Mouse (Mus musculus): ENCODE measurements around the gene Bcl2l1. TPM values are rescaled to one million over a fixed set of nuclear protein-coding genes. Genes with fewer than 3 reads are reported as not detected.

Gene Bcl2l1
- 42.2 and 44.0 TPM in 2 replicates for polyA plus RNA-seq (2012; rRNA removed)

DNA sequence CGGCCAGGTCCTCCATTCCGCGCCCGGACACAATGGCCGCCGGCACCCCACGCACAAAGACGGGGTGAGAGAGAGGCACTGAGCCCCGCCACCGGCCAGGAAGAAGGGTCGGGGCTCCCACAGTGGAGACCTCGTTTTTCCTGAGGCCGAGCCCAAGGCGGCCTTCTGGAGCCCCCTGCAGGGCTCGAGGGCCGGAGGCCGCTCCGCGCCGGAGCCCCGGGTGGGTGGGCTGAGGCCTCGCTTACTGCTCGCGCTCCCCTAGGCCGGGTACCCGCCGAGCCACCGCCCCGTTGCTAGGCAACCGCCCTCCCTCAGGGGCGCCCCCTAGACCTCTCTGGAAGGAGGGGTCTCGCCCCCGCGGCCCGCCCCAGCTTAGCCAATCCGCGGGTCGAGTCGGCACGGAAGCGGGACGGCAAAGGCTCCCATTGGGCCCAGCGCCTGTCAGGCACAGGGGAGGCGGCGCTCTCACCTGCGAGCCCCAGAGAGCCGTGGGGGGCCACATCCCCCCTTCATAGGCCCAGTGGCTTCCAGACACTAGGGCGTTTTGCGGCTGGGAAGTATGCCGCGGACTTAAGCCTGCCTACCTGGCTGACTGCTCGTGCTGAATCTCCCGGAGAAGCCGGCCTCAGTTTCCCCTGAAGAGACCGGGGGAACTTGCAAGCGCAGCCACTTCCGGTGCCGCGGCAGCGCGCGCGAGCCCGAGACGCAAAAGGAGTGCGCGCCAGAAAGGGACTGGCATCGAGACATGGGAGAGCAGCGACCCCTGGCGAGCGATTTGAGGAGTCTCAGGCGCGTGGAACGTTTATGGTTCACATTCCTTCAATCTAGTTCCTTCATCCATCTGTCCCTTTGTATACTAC lies at the start of gene Bcl2l1:
Gene Bcl2l1, minus strand, starts transcription at position 710 of the 860 bp plus-strand sequence.
- no peak for DNase-seq (ENCODE audit: low read depth)

DNA sequence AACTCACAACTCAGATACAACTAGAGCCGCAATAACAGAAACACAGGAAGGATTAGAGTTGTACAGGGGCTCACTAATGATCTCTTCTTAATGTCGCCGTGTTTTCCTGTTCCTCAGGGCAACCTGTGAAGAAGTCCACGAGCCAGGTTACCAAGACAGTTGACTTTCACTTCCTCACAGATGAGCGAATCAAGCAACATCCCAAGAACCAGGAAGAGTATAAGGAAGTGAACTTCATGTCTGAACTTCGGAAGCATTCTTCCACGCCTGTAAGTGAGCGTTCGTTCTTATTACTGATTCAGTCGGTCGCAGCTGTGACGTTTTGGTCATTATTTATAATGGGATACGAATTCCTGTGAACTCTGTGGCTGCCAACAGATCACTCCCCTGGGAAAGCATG lies 49.4 kb upstream of the Bcl2l1 start:
- DNase-seq (ENCODE audit: low read depth): no peak

DNA sequence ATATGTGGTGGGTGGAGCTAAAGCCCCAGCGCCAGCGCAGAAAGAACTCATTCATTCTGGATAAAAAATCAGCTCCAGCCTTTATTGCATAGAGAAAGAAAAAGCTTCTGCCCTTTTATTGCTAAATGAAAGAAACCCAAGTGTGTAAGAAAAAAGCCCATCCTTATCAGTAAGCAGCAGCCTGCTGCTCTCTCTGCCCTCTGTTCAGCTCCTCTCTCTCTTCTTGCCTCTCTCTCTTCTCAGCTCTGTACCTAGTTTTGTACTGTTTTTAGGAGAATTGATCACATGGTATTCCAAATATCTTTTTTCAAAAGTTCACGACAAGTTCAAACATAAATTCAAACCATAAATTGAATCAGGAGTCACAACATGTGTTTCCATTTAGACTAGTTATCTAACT lies 46.7 kb upstream of the Bcl2l1 start:
- no peak for DNase-seq (ENCODE audit: low read depth)

GRCm38 (mm10) chr2:152863346-152863745 lies 31.8 kb upstream of the Bcl2l1 start:
- no peak for DNase-seq (ENCODE audit: low read depth)

- no peak for DNase-seq (ENCODE audit: low read depth)
Measured at GRCm38 (mm10) chr2:152862638-152863037, 31.1 kb upstream of the Bcl2l1 start.

DNA sequence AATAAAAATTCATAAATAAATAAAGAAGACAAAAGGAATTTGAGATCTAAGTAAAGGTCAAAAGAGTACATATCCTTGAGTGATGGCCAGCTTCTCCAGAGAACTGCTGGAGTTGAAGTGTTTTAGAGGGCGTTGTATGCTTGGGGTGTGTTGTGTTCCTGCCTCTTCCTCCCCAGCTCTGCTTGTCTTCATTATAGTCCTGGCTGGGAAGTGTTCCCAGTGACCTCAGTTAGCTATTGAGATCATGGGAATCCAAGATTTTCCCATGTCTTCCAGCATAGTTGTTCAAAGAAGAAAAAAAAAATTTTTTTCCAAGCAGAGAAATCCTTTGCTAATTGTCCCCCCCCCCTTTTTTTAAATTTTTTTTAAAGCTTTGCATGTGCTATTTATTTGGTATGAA lies 30.4 kb upstream of the Bcl2l1 start:
- no peak for DNase-seq (ENCODE audit: low read depth)

DNA sequence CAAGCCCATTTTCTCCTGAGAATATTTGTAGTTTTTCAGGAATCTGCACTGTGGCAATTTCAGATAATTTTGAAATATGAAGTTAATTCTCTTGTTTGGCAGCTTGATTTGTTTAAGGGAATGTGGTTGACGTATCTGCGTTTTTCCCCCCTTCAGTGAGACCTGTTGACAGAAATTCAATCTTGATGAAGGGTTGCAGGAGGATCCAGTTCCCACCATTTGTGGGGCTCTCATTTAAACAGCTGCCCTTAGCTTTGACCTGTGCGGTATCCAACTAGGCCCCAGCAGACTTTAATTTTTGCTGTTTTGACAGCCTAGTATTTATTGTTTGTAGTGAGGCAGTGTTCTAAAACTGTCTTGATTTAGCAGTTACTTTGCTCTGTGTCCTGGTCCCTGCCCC lies 28.0 kb upstream of the Bcl2l1 start:
- DNase-seq (ENCODE audit: low read depth): no peak

- DNase-seq (ENCODE audit: low read depth): no peak
Measured at GRCm38 (mm10) chr2:152848466-152848865, 16.9 kb upstream of the Bcl2l1 start.

DNA sequence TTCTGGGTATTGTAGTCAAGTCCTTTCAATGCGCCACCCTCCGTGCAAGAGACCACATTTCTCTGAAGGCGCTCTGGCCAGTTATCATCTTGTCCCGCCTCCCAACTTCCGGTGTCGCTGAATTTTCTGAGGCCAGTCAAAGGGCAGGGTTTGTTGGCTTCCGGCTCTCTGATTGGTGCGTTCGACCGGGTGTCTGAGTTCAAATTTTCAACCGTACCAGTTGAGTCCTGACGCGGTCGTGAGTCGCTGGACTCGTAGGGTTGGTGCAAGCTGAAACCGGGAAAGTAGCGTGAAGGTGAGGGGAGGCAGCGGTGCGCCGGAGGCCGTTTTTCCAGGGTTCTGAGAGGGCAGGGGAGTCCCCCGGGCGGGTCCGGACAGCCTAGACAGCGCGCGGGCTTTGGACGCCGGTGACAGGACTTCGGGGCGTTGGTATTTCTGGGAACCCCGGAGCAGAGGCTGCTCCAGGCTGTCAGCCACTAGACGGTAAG lies 16.3 kb upstream of the Bcl2l1 start, which contains the start of gene Tpx2:
Gene Tpx2, plus strand, starts transcription at position 150 of the 488 bp plus-strand sequence.
- DNase-seq (ENCODE audit: low read depth): peak; percentile 95

GRCm38 (mm10) chr2:152847057-152847814 lies 15.7 kb upstream of the Bcl2l1 start:
- no peak for DNase-seq (ENCODE audit: low read depth)

DNA sequence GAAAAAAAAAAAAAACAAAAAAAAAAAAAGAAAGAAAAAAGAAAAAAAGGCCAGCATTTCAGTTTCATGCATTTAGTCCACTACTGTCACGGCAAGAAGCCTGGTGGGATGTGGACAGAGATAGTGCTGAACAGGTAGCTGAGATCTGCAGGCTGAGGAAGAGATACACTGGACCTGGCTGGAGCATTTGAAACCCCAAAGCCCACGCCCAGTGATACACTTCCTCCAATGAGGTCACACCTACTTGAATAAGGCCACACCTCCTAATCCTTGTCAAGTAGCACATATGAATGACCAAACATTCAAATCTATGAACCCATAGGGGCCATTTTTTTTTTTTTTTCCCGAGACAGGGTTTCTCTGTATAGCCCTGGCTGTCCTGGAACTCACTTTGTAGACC lies 11.2 kb upstream of the Bcl2l1 start:
- DNase-seq (ENCODE audit: low read depth): no peak

DNA sequence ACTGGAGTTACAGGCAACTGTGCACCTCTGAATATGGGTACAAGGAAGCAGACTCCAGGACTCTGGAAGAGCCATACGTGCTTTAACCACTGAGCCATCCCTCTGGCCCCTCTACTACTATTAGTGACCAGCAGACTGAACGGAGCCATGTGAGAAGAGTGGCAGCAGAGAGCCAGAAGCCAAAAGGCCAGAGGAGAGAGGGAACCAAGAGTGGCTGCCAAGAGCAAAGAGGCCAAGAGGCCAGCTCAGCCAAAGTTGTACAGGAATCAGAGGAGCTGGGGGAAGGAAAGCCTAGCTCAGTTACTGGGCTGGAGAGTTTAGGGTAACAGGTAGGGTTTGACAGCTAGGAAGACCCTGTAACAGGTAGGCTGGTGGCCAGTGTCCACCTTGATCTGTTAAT lies 7.7 kb upstream of the Bcl2l1 start:
- no peak for DNase-seq (ENCODE audit: low read depth)

- DNase-seq (ENCODE audit: low read depth): no peak
Measured at GRCm38 (mm10) chr2:152830021-152830921, 1.3 kb downstream of the Bcl2l1 start.

DNA sequence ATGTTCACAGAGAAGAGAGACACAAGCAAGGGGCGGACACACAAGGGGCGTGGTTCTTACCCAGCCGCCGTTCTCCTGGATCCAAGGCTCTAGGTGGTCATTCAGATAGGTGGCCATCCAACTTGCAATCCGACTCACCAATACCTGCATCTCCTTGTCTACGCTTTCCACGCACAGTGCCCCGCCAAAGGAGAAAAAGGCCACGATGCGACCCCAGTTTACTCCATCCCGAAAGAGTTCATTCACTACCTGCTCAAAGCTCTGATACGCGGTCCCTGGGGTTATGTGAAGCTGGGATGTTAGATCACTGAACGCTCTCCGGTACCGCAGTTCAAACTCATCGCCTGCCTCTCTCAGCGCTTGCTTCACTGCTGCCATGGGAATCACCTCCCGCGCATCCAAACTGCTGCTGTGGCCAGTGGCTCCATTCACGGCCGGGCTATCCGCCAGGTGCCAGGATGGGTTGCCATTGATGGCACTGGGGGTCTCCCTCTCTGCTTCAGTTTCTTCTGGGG lies 2.1 kb downstream of the Bcl2l1 start:
- no peak for DNase-seq (ENCODE audit: low read depth)

DNA sequence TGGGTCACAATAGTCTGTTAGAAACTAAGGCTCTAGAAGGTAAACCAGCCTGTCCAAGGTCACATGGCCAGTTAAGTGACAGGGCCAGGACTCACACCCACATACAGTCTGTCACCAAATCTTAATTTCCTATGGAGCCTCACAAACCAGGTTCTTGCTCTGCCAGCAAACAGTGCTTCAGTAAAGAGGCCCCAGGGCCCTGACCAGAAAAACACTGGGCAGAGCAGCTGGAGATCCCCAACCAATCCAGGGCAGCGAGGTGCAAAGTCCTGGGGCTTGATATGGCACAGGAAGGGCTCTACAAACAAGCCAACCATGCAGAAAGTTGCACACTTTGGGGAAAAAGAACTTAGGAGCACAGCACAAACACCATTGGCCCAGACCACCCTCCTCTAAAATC lies 3.0 kb downstream of the Bcl2l1 start:
- DNase-seq (ENCODE audit: low read depth): no peak

DNA sequence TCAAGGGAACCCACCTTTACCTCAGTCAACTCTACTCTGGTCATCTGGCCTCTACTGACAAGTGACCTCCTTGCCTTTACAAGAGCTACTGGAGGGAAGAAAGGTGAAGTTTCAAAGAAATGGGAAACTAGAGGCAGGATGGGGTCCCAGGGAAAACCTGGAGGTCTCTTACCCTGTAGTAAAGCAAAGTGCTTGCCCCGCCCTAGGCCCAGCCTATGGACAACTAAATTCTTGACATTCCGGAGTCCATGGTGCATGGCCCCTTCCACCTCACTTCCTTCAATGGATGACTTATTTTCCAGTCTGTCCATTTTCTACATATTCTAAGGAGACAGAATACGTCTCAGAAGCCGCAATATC lies 3.5 kb downstream of the Bcl2l1 start:
- DNase-seq (ENCODE audit: low read depth): no peak

GRCm38 (mm10) chr2:152827321-152828010 lies 4.1 kb downstream of the Bcl2l1 start:
- no peak for DNase-seq (ENCODE audit: low read depth)

DNA sequence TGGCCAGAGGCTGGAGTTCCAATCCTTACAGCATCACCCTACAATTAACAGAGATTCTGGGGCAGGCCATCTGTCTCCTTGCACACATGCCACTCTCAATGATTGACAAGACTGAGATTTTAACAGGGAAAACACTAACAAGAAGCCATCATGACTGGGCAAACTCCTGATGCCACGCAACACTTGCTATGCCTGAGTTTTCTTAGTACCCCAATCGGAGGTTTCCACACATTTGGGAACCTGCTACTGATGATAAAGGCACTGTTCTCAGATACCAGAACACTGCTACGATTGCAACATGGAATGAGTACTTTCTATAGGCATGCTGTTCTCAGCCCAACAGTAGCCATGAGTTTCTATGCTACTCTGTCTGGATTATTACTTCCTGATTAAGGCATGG lies 5.0 kb downstream of the Bcl2l1 start:
- no peak for DNase-seq (ENCODE audit: low read depth)

DNA sequence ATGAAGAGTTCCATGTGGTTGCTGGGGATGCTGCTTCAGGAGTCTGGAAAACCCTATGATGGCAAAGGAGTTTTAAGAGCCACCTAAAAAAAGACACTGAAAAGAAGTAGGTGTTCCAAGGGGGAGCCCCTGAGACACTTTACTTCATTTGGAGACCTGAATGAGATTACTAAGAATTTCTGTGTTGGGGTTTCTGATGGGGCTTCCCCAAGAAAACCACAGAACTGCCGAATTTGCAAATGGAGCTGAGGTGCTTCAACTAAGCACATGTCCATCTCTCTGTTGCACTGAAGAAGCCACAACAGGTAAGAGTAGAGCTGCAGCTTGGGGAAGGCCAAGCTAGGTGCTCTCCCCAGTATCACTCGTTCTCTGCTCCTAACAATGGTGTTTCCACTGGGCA lies 5.8 kb downstream of the Bcl2l1 start:
- DNase-seq (ENCODE audit: low read depth): no peak

GRCm38 (mm10) chr2:152825168-152825697 lies 6.3 kb downstream of the Bcl2l1 start:
- DNase-seq (ENCODE audit: low read depth): no peak
